Mouse (Mus musculus): ENCODE measurements around the gene Odf3l2. TPM values are rescaled to one million over a fixed set of nuclear protein-coding genes. Genes with fewer than 3 reads are reported as not detected.

The Odf3l2 gene
- total and polyA plus RNA-seq, 3 experiments, result 0.11 TPM; not detected in 2

- TF ChIP-seq GATA2 (IDR thresholded peaks at IDR 0.05; ENCODE audit: borderline replicate concordance, low read depth, low read length) (no peak), TAL1 (conservative IDR thresholded peaks at IDR 0.05; ENCODE audit: low read depth, low read length) (no peak), POLR2AphosphoS5 (IDR thresholded peaks at IDR 0.05; ENCODE audit: insufficient replicate concordance, low read depth, low read length) (no peak), CTCF (IDR thresholded peaks at IDR 0.05; ENCODE audit: low read depth, low read length) (no peak; the same call in 1 of the 2 replicates)
- H3K9me3 ChIP-seq (replicated peaks), result no peaks in the 10 kb centered on the region
- peak overlapping the region; percentile 92 for H3K4me3 ChIP-seq (ENCODE audit: low read depth, low read length)
- peaks cover 52% of the 10 kb centered on the region for H3K36me3 ChIP-seq (replicated peaks)
- H3K4me1 ChIP-seq (ENCODE audit: insufficient read depth, low read depth, low read length), result peaks cover 57% of the 10 kb centered on the region
- peak; percentile 75 for DNase-seq (ENCODE audit: low spot score)
- ATAC-seq (ENCODE audit: extremely low read depth, insufficient number of reproducible peaks, low FRiP score, poor library complexity, severe bottlenecking), result no peak
- no peaks in the 10 kb centered on the region for H3K27me3 ChIP-seq (ENCODE audit: insufficient read depth, low read length)
These were observed 37.5 kb upstream of the Odf3l2 start for GRCm38 (mm10) chr10:79682916-79683582.

- Histone ChIP-seq H3K4me3 (ENCODE audit: low read depth, low read length) (peak overlapping the region; percentile 92), H3K27me3 (ENCODE audit: insufficient read depth, low read length) (no peaks in the 10 kb centered on the region), H3K4me1 (ENCODE audit: insufficient read depth, low read depth, low read length) (peaks cover 53% of the 10 kb centered on the region), H3K36me3 (replicated peaks) (peaks cover 47% of the 10 kb centered on the region), H3K9me3 (replicated peaks) (no peaks in the 10 kb centered on the region)
- TF ChIP-seq GATA1 (IDR thresholded peaks at IDR 0.05; ENCODE audit: borderline replicate concordance, low read length) (no peak), TAL1 (conservative IDR thresholded peaks at IDR 0.05; ENCODE audit: low read depth, low read length) (no peak), CTCF (IDR thresholded peaks at IDR 0.05; ENCODE audit: low read depth, low read length) (no peak), GATA2 (IDR thresholded peaks at IDR 0.05; ENCODE audit: borderline replicate concordance, low read depth, low read length) (no peak), POLR2AphosphoS5 (IDR thresholded peaks at IDR 0.05; ENCODE audit: insufficient replicate concordance, low read depth, low read length) (no peak)
- ATAC-seq (ENCODE audit: extremely low read depth, insufficient number of reproducible peaks, low FRiP score, poor library complexity, severe bottlenecking) (no peak), DNase-seq (ENCODE audit: low spot score) (peak; percentile 35)
These were observed 37.0 kb upstream of the Odf3l2 start for GRCm38 (mm10) chr10:79682551-79682915.

- ATAC-seq (ENCODE audit: extremely low read depth, insufficient number of reproducible peaks, low FRiP score, poor library complexity, severe bottlenecking) (peak; percentile 71), DNase-seq (ENCODE audit: low spot score) (peak; percentile 99)
These were observed 36.2 kb upstream of the Odf3l2 start, which contains the start of gene Cdc34 for GRCm38 (mm10) chr10:79681591-79682245. TSS of gene Cdc34 (plus strand) at chr10:79682195.

GRCm38 (mm10) chr10:79680606-79681495 lies 35.3 kb upstream of the Odf3l2 start:
- Histone ChIP-seq H3K4me1 (ENCODE audit: insufficient read depth, low read depth, low read length) (peaks cover 42% of the 10 kb centered on the region), H3K4me3 (ENCODE audit: low read depth, low read length) (peak overlapping the region; percentile 92), H3K27me3 (ENCODE audit: insufficient read depth, low read length) (no peaks in the 10 kb centered on the region), H3K36me3 (replicated peaks) (peaks cover 42% of the 10 kb centered on the region), H3K9me3 (replicated peaks) (no peaks in the 10 kb centered on the region)
- DNase-seq (ENCODE audit: low spot score), result no peak
- no peak for ATAC-seq (ENCODE audit: extremely low read depth, insufficient number of reproducible peaks, low FRiP score, poor library complexity, severe bottlenecking)
- TF ChIP-seq GATA1 (IDR thresholded peaks at IDR 0.05; ENCODE audit: borderline replicate concordance, low read length), result no peak
- TF ChIP-seq GATA2 (IDR thresholded peaks at IDR 0.05; ENCODE audit: borderline replicate concordance, low read depth, low read length), result no peak
- no peak for TF ChIP-seq POLR2AphosphoS5 (IDR thresholded peaks at IDR 0.05; ENCODE audit: insufficient replicate concordance, low read depth, low read length)
- no peak for TF ChIP-seq TAL1 (conservative IDR thresholded peaks at IDR 0.05; ENCODE audit: low read depth, low read length)
- no peak for TF ChIP-seq CTCF (IDR thresholded peaks at IDR 0.05; ENCODE audit: low read depth, low read length)

More at GRCm38 (mm10) chr10:79681591-79682245, 36.2 kb upstream of the Odf3l2 start, which contains the start of gene Cdc34:
- H3K4me3 ChIP-seq (ENCODE audit: low read depth, low read length), result peak within 1 kb of the TSS; percentile 92
- no peaks in the 10 kb centered on the region for H3K9me3 ChIP-seq (replicated peaks)
- no peaks in the 10 kb centered on the region for H3K27me3 ChIP-seq (ENCODE audit: insufficient read depth, low read length)
- TF ChIP-seq GATA1 (IDR thresholded peaks at IDR 0.05; ENCODE audit: borderline replicate concordance, low read length), result no peak
- TF ChIP-seq CTCF (IDR thresholded peaks at IDR 0.05; ENCODE audit: low read depth, low read length), result no peak
- no peak for TF ChIP-seq TAL1 (conservative IDR thresholded peaks at IDR 0.05; ENCODE audit: low read depth, low read length)
- TF ChIP-seq GATA2 (IDR thresholded peaks at IDR 0.05; ENCODE audit: borderline replicate concordance, low read depth, low read length), result no peak
- TF ChIP-seq POLR2AphosphoS5 (IDR thresholded peaks at IDR 0.05; ENCODE audit: insufficient replicate concordance, low read depth, low read length), result no peak
- H3K36me3 ChIP-seq (replicated peaks), result peaks cover 42% of the 10 kb centered on the region
- H3K4me1 ChIP-seq (ENCODE audit: insufficient read depth, low read depth, low read length), result peaks cover 50% of the 10 kb centered on the region

- ATAC-seq (ENCODE audit: extremely low read depth, insufficient number of reproducible peaks, low FRiP score, poor library complexity, severe bottlenecking) (no peak), DNase-seq (ENCODE audit: low spot score) (no peak)
- H3K9me3 ChIP-seq (replicated peaks), result no peaks in the 10 kb centered on the region
- peak overlapping the region; percentile 14; the same call in 1 of the 2 replicates for H3K4me3 ChIP-seq (ENCODE audit: low read depth, low read length)
- H3K36me3 ChIP-seq (replicated peaks), result peaks cover 55% of the 10 kb centered on the region
- TF ChIP-seq GATA1 (IDR thresholded peaks at IDR 0.05; ENCODE audit: borderline replicate concordance, low read length) (no peak), GATA2 (IDR thresholded peaks at IDR 0.05; ENCODE audit: borderline replicate concordance, low read depth, low read length) (no peak), CTCF (IDR thresholded peaks at IDR 0.05; ENCODE audit: low read depth, low read length) (no peak), TAL1 (conservative IDR thresholded peaks at IDR 0.05; ENCODE audit: low read depth, low read length) (no peak), POLR2AphosphoS5 (IDR thresholded peaks at IDR 0.05; ENCODE audit: insufficient replicate concordance, low read depth, low read length) (no peak)
- peaks cover 25% of the 10 kb centered on the region for H3K4me1 ChIP-seq (ENCODE audit: insufficient read depth, low read depth, low read length)
- no peaks in the 10 kb centered on the region for H3K27me3 ChIP-seq (ENCODE audit: insufficient read depth, low read length)
These were observed 30.0 kb upstream of the Odf3l2 start for GRCm38 (mm10) chr10:79675346-79676035.

Measured in G1E (cell line).